Mouse (Mus musculus): ENCODE results near the gene Masp1. TPM values are rescaled to one million over a fixed set of nuclear protein-coding genes. Genes with fewer than 3 reads are reported as not detected.

Gene Masp1
- total RNA-seq, 2 experiments from 2014 or later, result not detected

DNA sequence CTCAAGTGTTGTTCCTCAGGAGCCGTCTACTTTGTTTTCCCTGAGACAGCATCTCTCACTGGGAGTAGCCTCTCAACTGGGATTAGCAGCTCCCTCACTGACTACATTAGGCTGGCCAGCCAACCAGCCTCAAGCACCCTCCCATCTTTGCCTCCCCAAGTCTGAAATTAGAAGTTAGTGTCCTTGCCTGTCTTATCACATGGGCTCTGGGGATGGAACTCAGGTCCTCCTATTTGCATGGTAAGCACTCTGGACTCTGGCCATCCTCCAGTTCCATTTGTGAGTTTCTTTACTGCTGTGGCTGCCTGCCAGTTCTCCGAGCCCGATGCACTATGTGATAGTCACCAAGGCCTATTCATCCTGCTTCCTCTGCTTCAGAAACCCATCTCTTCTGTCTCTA is 4.8 kb downstream of the Masp1 start:
- no peak for ATAC-seq (replicated peaks; ENCODE audit: poor library complexity, severe bottlenecking)

- ATAC-seq (replicated peaks; ENCODE audit: poor library complexity, severe bottlenecking), result no peak
Measured at GRCm38 (mm10) chr16:23513401-23513800, 7.2 kb downstream of the Masp1 start.

DNA sequence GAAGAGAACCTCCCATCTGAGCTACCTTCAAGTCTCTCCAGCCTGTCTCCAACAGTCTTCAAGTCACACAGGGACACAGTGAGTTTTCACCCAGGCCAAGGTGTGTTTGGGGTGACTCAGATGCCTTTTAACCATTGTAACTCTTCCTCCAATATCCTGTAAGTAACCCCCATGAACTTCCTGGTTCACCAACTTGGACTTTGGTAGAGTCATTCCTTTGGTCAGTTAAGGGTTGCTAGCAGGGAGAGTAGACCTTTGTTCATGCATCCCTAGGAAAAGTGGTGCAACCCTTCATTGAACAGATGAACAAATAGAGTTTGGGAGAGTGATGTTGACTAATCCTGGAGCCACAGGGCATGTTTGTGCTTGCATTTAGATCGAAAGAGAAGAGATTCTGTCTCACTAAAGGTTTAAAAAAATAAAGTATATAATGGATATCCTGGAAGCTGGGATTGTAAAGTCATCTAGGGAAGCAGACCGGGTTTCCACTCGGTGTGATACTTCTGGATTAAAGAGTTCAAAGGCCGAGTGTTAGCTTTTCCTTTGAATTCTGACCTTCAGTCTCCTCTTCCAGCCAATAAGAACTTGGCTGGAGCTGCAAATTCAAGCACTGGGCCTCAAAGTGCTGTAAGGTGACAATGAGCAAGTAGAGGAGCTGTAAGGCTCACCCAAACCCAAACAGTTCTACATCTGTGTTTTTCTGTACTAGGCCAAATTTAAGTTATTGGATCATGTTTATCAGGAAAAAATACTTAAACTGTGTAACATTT is 9.3 kb downstream of the Masp1 start:
- no peak for ATAC-seq (replicated peaks; ENCODE audit: poor library complexity, severe bottlenecking)

GRCm38 (mm10) chr16:23505904-23506687 is 14.5 kb downstream of the Masp1 start:
- ATAC-seq (replicated peaks; ENCODE audit: poor library complexity, severe bottlenecking), result peak; percentile 56

DNA sequence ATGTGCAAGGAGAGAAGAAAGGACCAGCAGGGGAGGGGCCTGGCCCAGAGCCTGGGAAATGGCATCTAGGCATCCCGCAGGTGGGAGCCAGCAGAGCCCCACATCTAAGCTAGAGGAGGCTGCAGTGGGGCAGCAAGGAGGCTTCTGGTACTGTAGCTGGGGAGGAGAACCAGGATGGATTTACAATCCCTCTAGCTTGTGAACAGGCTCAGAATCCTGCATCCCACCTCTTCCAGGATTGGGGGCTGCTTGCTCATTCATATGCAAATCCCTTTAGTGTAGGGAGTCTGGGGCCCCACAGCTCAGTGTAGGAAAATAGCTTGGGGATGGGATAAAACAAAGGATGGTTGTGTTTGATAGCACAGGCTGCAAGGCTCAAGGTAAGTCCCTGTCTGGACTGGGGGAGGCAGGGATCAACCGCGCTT is 16.3 kb downstream of the Masp1 start:
- ATAC-seq (replicated peaks; ENCODE audit: poor library complexity, severe bottlenecking), result no peak

DNA sequence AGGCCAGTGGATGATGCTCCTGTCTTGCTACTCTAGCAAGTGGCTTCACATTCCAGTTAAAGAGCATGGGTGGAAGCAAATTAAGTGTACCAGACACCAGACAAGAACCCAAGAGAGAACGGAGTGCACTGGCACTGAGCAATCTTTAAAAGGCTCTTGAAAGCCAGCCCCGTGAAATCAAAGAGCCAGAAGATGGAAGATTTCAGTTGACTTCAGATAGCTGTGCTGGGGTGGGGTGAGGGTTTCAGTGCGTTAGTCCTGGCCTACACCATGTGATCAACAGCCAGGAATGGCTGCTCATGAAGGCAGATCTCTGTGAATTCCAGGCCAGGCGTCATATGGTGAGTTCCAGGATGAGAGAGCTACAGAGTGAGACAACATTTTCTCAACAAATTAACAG is 17.3 kb downstream of the Masp1 start:
- ATAC-seq (replicated peaks; ENCODE audit: poor library complexity, severe bottlenecking), result no peak

DNA sequence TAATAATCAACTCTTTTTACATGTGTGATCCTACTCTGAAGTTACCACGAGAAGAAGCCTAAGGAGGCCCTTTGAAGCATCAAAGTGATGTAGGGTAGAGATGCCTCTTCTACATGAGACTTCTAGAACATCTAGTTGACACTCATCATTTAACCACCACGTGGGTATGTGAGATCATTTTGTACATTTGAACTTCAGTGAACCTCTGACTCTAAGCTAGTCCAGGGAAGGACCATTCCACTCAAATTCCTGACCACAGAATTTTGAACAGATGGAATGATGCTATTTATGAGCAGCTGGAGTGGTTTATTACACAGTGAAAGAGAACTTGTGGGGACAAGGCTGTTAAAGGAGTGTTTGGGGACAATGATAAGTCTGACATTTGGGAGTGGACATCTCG is 18.1 kb downstream of the Masp1 start:
- ATAC-seq (replicated peaks; ENCODE audit: poor library complexity, severe bottlenecking), result no peak

- ATAC-seq (replicated peaks; ENCODE audit: poor library complexity, severe bottlenecking), result no peak
Measured at GRCm38 (mm10) chr16:23501288-23501687, 19.3 kb downstream of the Masp1 start.

DNA sequence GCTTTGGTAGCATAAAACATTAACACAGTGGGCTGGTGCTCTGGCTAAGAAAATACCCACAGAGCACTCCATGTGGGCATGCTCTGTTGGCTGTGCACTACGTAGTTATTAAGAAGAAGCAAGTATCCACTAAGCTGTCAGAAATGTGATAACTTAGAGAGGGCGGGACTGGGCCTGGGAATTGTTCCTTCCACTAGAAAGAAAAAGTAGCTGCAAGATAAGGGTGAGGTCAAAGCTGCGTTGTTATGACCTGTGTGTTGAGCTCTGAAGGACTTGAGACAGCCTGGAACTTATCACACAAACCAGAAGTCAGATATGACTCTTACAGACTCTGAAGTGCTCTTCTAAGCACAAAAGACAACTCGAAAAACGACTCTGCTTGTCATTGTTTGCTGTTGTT is 20.1 kb downstream of the Masp1 start:
- ATAC-seq (replicated peaks; ENCODE audit: poor library complexity, severe bottlenecking), result no peak

DNA sequence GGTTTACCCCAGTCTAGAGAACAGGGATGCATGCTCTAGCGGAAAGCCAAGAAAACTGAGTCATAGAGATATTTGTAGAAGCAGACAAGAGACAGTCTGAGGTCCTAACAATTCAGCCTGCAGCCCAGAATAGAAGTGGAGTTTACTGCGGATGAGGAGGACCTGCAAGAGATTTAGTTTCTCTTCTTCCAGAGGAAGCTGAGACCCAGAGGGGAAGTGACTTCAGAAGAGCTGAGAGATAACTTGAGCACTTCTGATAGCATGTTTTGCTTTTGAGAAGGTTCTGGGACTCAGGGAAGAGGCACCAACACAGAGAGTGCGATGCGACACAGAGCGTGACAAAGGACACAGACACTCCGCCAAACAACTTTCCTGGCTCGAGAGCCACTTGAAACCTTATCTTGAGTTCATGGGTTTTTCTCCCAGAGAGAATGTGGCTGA is 21.9 kb downstream of the Masp1 start:
- no peak for ATAC-seq (replicated peaks; ENCODE audit: poor library complexity, severe bottlenecking)

DNA sequence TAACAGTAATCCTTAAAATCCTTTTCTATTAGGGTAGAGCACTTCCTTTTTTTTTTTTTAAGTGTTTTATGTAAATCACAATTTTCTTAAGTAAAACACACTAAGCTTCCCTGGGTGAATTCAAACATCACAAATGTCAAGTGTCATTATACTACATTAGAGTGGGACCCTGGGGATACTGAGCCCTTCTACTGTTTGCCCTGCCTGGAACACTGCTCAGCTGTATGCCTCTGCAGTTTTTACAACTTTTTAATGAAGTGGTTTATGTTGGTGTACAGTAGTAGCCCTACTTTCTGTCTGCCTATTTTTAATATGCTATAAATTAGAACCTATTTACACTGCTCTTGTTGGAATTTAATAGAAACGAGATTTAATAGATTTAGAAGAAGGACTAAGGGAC is 22.7 kb downstream of the Masp1 start:
- ATAC-seq (replicated peaks; ENCODE audit: poor library complexity, severe bottlenecking), result no peak

- no peak for ATAC-seq (replicated peaks; ENCODE audit: poor library complexity, severe bottlenecking)
Measured at GRCm38 (mm10) chr16:23497440-23497839, 23.2 kb downstream of the Masp1 start.

DNA sequence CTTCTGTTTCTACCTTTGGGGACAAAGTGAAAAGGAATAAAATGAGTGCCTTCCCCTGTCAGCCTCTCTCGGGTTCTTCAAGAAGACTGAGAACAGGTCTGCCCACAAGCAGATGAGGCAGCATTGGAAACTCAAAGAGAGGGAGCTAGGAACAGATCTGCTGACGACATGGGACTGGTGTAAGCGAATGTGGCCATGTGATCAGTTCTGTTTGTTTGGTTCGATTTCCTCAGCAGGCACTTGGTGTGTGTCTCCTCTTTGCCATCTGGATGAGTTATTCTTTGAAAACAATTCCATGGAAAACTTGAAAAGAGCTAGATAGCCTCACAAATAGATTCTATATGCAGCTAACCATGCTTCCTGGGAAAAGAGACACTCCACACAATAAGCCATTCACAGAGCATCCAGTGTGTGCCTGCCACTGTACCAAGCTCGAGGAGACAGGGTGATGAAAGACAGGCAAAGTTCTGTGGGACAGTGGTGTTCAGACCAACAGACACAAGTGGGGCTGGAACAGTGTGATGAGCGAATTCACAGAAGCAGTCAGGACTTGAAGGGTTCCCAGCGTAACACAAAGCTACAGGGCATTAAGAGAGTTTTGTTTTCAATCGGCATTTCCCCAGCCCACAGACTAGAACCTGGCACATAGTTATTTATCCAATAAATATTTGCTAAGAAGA is 24.2 kb downstream of the Masp1 start:
- no peak for ATAC-seq (replicated peaks; ENCODE audit: poor library complexity, severe bottlenecking)

DNA sequence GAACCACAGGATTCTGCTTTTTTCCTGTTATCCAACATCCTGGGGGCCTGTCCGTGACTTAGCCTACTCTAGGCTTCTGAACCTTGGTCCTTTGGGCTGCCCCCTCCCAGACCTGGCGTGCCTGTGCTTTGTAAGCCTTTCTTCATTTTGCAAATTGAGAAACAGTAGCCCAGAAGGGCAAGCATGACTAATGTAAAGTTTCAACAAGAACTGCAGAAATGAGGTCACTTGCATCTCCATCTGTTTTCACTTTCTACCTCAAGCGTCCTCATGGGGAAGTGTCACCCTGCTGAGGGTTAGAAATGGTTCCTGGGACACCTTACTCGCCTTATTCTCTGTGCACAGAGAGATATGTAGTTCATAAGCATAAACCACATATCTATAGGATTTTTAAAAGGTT is 27.8 kb downstream of the Masp1 start:
- ATAC-seq (replicated peaks; ENCODE audit: poor library complexity, severe bottlenecking), result peak; percentile 27

GRCm38 (mm10) chr16:23483292-23483691 is 37.3 kb downstream of the Masp1 start:
- ATAC-seq (replicated peaks; ENCODE audit: poor library complexity, severe bottlenecking), result no peak

GRCm38 (mm10) chr16:23482846-23483245 is 37.8 kb downstream of the Masp1 start:
- ATAC-seq (replicated peaks; ENCODE audit: poor library complexity, severe bottlenecking), result no peak

GRCm38 (mm10) chr16:23482218-23482617 is 38.4 kb downstream of the Masp1 start:
- ATAC-seq (replicated peaks; ENCODE audit: poor library complexity, severe bottlenecking), result no peak

DNA sequence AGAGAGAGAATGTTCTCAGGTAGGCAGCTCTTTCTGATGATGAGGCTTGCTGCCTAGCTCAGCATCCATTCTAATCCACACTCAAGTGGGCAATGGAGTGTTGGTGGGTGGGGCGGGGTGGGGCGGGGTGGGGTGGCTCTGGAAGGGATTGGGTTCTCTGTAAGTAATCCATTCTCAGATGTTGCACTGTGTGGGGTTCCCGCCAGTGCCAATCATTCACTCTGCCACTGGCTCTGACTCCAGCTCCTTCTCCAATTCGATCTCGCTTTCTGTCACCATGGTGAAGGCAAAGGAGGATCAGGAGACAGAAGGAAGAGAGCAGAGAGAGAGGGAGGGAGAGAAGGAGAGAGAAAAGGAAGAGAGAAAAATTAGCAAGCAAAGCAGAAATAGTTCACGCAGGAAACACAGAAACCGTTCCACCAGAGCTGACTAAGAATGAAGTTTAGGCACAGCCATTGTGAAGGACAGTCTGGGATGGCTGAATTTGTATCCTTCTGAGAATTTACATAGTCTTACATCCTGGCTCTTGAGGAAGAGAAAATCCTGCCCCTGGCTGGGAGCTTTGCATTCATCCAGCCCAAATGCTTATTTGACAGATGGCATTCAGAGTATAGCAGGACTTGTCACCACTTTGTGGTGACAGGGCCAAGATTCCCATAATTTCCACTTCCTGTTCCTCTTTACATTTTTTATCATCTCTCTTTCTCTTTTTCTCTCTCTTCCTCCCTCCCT is 40.6 kb downstream of the Masp1 start:
- no peak for ATAC-seq (replicated peaks; ENCODE audit: poor library complexity, severe bottlenecking)

GRCm38 (mm10) chr16:23476598-23476997 is 44.0 kb downstream of the Masp1 start:
- no peak for ATAC-seq (replicated peaks; ENCODE audit: poor library complexity, severe bottlenecking)

DNA sequence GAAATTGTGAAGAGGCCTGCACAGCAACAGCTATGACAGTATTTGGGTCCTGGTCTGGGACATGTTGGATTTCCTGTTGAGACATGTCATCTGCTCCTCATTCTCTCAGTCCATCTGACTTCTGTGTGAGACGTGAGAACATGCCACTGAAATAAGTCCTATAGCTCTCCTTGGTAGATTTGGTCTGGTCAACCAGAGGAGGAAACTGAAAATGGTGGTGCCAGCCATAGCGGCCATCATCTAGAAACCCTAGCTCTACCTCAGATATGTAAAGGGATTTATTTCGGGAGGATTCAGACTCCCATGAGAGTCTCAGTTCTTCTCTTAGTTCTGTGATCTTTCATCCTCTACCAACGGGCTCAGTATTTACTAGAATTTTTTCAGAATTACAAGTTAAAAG is 45.0 kb downstream of the Masp1 start:
- no peak for ATAC-seq (replicated peaks; ENCODE audit: poor library complexity, severe bottlenecking)

Data from granulocyte monocyte progenitor cell, adult 5-6 weeks (primary cell).